Mouse (Mus musculus): Measurements from ENCODE around the gene Fam178b. TPM values are rescaled to one million over a fixed set of nuclear protein-coding genes. Genes with fewer than 3 reads are reported as not detected.

Fam178b gene
- polyA plus RNA-seq, 1 experiment from 2014 or later, result 1.3 TPM

GRCm38 (mm10) chr1:36664457-36664856 lies 18.5 kb downstream of the Fam178b start:
- Histone ChIP-seq H3K9me3 (ENCODE audit: control insufficient read depth, low read length) (no peaks in the 10 kb centered on the region), H3K27me3 (ENCODE audit: control insufficient read depth, insufficient read depth, low read length) (no peaks in the 10 kb centered on the region), H3K4me2 (replicated peaks; ENCODE audit: low read depth, low read length) (no peak overlapping the region), H3K9ac (ENCODE audit: low read depth, low read length) (no peak overlapping the region), H3K4me3 (ENCODE audit: low read length) (no peak overlapping the region), H3K4me1 (ENCODE audit: control insufficient read depth, insufficient read depth, low read length) (peaks cover 15% of the 10 kb centered on the region; the same call in 1 of the 2 replicates), H3K27ac (ENCODE audit: low read depth, low read length) (no peak overlapping the region), H3K36me3 (ENCODE audit: control insufficient read depth, insufficient read depth, low read length) (no peaks in the 10 kb centered on the region)
- ATAC-seq (ENCODE audit: low FRiP score, low TSS enrichment), result no peak
- WGBS, result 70% methylated on average over 4 of the region's 4 CpGs

DNA sequence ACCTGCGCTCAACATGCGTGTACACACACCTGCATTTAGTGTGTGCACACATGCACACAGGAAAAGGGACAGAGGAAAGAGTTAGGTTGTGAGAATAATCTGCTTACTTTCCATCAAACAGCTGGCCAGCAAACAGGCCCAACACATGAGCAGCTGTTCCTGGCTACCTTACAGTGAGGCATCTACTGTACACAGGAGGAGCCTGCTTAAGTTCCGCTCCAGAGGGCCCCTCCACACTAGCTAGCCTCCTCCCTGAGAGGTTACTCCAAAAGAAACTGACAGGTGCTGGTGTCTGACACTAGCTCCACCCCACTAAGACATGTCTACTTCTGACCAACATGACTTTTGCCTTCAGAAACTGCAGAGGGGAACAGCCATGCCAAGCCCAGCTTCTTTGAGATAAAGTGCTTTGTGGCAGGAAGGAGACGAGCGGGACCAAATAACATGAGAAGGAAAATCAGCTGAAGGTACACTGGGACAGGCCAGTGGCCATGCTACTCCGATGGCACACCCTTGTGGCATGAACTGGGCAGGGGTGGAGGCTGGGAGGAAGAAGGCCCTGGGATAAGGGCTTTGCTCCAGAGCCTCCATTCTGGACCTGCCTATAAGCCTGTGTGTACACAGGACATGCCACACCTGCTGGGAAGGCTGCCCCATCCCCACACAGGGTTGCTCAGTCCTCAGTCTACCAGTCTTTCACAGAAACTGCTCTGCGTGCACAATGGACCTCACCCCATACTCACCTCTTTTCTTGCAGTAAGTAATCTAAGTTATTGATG lies 24.2 kb downstream of the Fam178b start:
- Histone ChIP-seq H3K4me2 (replicated peaks; ENCODE audit: low read depth, low read length) (no peak overlapping the region), H3K4me1 (ENCODE audit: control insufficient read depth, insufficient read depth, low read length) (no peaks in the 10 kb centered on the region), H3K27ac (ENCODE audit: low read depth, low read length) (no peak overlapping the region), H3K27me3 (ENCODE audit: control insufficient read depth, insufficient read depth, low read length) (no peaks in the 10 kb centered on the region), H3K9ac (ENCODE audit: low read depth, low read length) (no peak overlapping the region), H3K36me3 (ENCODE audit: control insufficient read depth, insufficient read depth, low read length) (no peaks in the 10 kb centered on the region), H3K9me3 (ENCODE audit: control insufficient read depth, low read length) (no peaks in the 10 kb centered on the region), H3K4me3 (ENCODE audit: low read length) (no peak overlapping the region)
- WGBS, result 77% methylated on average over 7 of the region's 7 CpGs
- ATAC-seq (ENCODE audit: low FRiP score, low TSS enrichment), result no peak

GRCm38 (mm10) chr1:36657658-36658415 lies 25.1 kb downstream of the Fam178b start:
- no peaks in the 10 kb centered on the region for H3K4me1 ChIP-seq (ENCODE audit: control insufficient read depth, insufficient read depth, low read length)
- no peak overlapping the region for H3K4me3 ChIP-seq (ENCODE audit: low read length)
- no peak overlapping the region for H3K4me2 ChIP-seq (replicated peaks; ENCODE audit: low read depth, low read length)
- no peak overlapping the region for H3K27ac ChIP-seq (ENCODE audit: low read depth, low read length)
- no peaks in the 10 kb centered on the region for H3K27me3 ChIP-seq (ENCODE audit: control insufficient read depth, insufficient read depth, low read length)
- no peaks in the 10 kb centered on the region for H3K36me3 ChIP-seq (ENCODE audit: control insufficient read depth, insufficient read depth, low read length)
- ATAC-seq (ENCODE audit: low FRiP score, low TSS enrichment), result no peak
- no peak overlapping the region for H3K9ac ChIP-seq (ENCODE audit: low read depth, low read length)
- 83% methylated on average over 4 of the region's 4 CpGs for WGBS
- no peaks in the 10 kb centered on the region for H3K9me3 ChIP-seq (ENCODE audit: control insufficient read depth, low read length)

- no peak overlapping the region for H3K4me2 ChIP-seq (replicated peaks; ENCODE audit: low read depth, low read length)
- no peaks in the 10 kb centered on the region for H3K36me3 ChIP-seq (ENCODE audit: control insufficient read depth, insufficient read depth, low read length)
- H3K27ac ChIP-seq (ENCODE audit: low read depth, low read length), result no peak overlapping the region
- no peaks in the 10 kb centered on the region for H3K4me1 ChIP-seq (ENCODE audit: control insufficient read depth, insufficient read depth, low read length)
- WGBS, result 89% methylated on average over 3 of the region's 3 CpGs
- no peaks in the 10 kb centered on the region for H3K9me3 ChIP-seq (ENCODE audit: control insufficient read depth, low read length)
- H3K4me3 ChIP-seq (ENCODE audit: low read length), result no peak overlapping the region
- ATAC-seq (ENCODE audit: low FRiP score, low TSS enrichment), result no peak
- H3K9ac ChIP-seq (ENCODE audit: low read depth, low read length), result no peak overlapping the region
- no peaks in the 10 kb centered on the region for H3K27me3 ChIP-seq (ENCODE audit: control insufficient read depth, insufficient read depth, low read length)
Measured at GRCm38 (mm10) chr1:36656233-36656632, 26.8 kb downstream of the Fam178b start.

GRCm38 (mm10) chr1:36655039-36655438 lies 27.9 kb downstream of the Fam178b start:
- H3K27me3 ChIP-seq (ENCODE audit: control insufficient read depth, insufficient read depth, low read length), result no peaks in the 10 kb centered on the region
- no peaks in the 10 kb centered on the region for H3K9me3 ChIP-seq (ENCODE audit: control insufficient read depth, low read length)
- H3K4me2 ChIP-seq (replicated peaks; ENCODE audit: low read depth, low read length), result no peak overlapping the region
- H3K9ac ChIP-seq (ENCODE audit: low read depth, low read length), result no peak overlapping the region
- WGBS, result 90% methylated on average over 5 of the region's 5 CpGs
- no peaks in the 10 kb centered on the region for H3K36me3 ChIP-seq (ENCODE audit: control insufficient read depth, insufficient read depth, low read length)
- no peaks in the 10 kb centered on the region for H3K4me1 ChIP-seq (ENCODE audit: control insufficient read depth, insufficient read depth, low read length)
- ATAC-seq (ENCODE audit: low FRiP score, low TSS enrichment), result no peak
- H3K27ac ChIP-seq (ENCODE audit: low read depth, low read length), result no peak overlapping the region
- no peak overlapping the region for H3K4me3 ChIP-seq (ENCODE audit: low read length)

DNA sequence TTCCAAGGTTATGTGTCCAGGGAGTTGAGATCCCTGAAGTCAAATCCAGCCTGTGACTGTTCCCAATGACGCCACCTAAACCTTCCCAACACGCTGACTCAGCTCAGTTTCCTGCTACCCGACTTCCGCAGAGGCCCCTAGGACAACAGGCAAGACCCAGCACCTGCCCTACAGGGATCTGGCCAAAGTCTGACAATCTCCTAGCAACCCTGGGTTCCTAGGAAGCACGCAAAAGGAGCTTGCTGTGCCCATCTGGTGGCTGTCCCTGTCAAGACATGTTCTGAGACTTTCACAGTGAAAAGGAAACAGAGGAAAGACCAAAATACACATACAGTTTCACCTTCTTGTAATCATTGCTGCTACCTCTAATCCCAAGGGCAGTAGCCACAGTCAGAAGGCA lies 35.4 kb downstream of the Fam178b start:
- ATAC-seq (ENCODE audit: low FRiP score, low TSS enrichment), result no peak
- 55% methylated on average over 5 of the region's 5 CpGs for WGBS
- no peak overlapping the region for H3K4me2 ChIP-seq (replicated peaks; ENCODE audit: low read depth, low read length)
- no peak overlapping the region for H3K9ac ChIP-seq (ENCODE audit: low read depth, low read length)
- no peak overlapping the region for H3K4me3 ChIP-seq (ENCODE audit: low read length)
- no peak overlapping the region for H3K27ac ChIP-seq (ENCODE audit: low read depth, low read length)
- H3K36me3 ChIP-seq (ENCODE audit: control insufficient read depth, insufficient read depth, low read length), result no peaks in the 10 kb centered on the region
- H3K27me3 ChIP-seq (ENCODE audit: control insufficient read depth, insufficient read depth, low read length), result no peaks in the 10 kb centered on the region
- no peaks in the 10 kb centered on the region for H3K9me3 ChIP-seq (ENCODE audit: control insufficient read depth, low read length)
- H3K4me1 ChIP-seq (ENCODE audit: control insufficient read depth, insufficient read depth, low read length), result no peaks in the 10 kb centered on the region

DNA sequence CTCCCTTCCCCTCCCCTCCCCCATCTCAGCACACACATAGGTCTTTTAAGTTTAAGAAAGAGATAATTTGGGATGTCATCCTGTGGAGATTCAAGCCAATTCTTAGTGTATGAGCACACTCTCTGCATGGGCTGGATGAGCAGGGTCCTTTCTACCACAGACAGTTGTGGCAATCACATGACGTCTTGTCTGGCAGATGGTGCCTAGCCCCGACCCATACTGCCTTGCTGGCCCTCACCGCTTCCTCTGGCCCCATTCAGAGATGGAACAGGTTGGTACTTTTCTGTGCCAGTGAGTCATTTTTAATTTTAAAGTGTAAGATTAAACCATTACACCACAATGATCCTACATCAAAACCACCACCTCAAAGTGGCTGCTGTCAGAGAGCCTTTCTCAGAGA lies 36.7 kb downstream of the Fam178b start:
- H3K4me3 ChIP-seq (ENCODE audit: low read length), result no peak overlapping the region
- no peak overlapping the region for H3K4me2 ChIP-seq (replicated peaks; ENCODE audit: low read depth, low read length)
- H3K36me3 ChIP-seq (ENCODE audit: control insufficient read depth, insufficient read depth, low read length), result no peaks in the 10 kb centered on the region
- H3K4me1 ChIP-seq (ENCODE audit: control insufficient read depth, insufficient read depth, low read length), result no peaks in the 10 kb centered on the region
- H3K9ac ChIP-seq (ENCODE audit: low read depth, low read length), result no peak overlapping the region
- no peaks in the 10 kb centered on the region for H3K27me3 ChIP-seq (ENCODE audit: control insufficient read depth, insufficient read depth, low read length)
- ATAC-seq (ENCODE audit: low FRiP score, low TSS enrichment), result no peak
- WGBS, result 87% methylated on average over 3 of the region's 3 CpGs
- H3K27ac ChIP-seq (ENCODE audit: low read depth, low read length), result no peak overlapping the region
- no peaks in the 10 kb centered on the region for H3K9me3 ChIP-seq (ENCODE audit: control insufficient read depth, low read length)

DNA sequence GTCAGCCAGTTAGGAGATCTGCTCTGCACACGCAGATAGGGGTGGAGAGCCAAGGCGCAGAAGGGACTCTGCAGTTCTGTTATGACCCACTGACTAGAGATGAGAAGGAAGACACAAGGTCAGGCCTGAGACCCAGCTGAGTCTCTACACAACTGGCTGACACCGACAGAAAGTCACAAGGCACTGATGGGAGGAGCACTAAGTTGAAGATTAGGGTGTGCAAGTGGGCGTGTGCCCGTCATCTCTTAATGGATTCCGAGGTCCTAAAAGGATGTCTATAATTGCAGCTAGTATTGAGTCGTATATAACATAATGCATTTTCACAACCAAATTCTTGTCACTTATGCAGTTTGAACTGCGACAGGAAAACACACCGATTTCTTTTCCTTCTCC lies 38.4 kb downstream of the Fam178b start:
- Histone ChIP-seq H3K4me1 (ENCODE audit: control insufficient read depth, insufficient read depth, low read length) (no peaks in the 10 kb centered on the region), H3K36me3 (ENCODE audit: control insufficient read depth, insufficient read depth, low read length) (no peaks in the 10 kb centered on the region), H3K9me3 (ENCODE audit: control insufficient read depth, low read length) (no peaks in the 10 kb centered on the region), H3K4me3 (ENCODE audit: low read length) (no peak overlapping the region), H3K27me3 (ENCODE audit: control insufficient read depth, insufficient read depth, low read length) (no peaks in the 10 kb centered on the region), H3K9ac (ENCODE audit: low read depth, low read length) (no peak overlapping the region), H3K27ac (ENCODE audit: low read depth, low read length) (no peak overlapping the region), H3K4me2 (replicated peaks; ENCODE audit: low read depth, low read length) (no peak overlapping the region)
- WGBS, result 87% methylated on average over 9 of the region's 9 CpGs
- no peak for ATAC-seq (ENCODE audit: low FRiP score, low TSS enrichment)

DNA sequence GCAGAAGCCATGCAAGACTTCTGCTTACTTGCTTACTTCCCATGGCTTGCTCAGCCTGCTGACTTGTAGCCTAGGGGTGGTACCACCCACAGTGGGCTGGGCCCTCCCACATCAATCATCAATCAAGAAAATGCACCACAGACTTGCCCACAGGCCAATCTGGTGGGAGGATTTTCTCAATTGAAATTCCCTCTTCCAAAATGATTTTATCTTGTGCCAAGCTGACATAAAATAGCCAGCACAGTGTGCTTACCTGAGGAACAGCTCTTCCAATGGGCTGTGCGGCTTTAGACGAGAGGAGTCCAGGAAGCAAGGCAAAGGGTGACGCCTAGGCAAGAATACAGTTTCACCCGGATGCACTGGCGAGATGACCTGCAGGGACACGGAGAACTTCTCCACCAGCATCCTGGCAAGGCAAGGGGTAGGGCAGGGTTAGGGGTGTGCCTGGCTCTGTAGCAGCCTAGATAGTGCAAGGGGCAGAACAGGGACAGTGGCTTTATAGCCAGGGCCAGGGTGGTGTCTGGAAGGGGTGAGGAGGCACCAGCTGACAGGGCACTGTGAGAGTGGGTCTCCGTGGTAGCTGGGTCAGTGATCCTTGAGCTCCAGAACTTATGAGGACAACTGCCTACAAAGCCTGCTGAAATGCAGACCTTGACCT lies 38.9 kb downstream of the Fam178b start:
- no peak overlapping the region for H3K4me3 ChIP-seq (ENCODE audit: low read length)
- H3K27me3 ChIP-seq (ENCODE audit: control insufficient read depth, insufficient read depth, low read length), result no peaks in the 10 kb centered on the region
- no peak overlapping the region for H3K27ac ChIP-seq (ENCODE audit: low read depth, low read length)
- H3K9ac ChIP-seq (ENCODE audit: low read depth, low read length), result no peak overlapping the region
- H3K4me1 ChIP-seq (ENCODE audit: control insufficient read depth, insufficient read depth, low read length), result no peaks in the 10 kb centered on the region
- H3K36me3 ChIP-seq (ENCODE audit: control insufficient read depth, insufficient read depth, low read length), result no peaks in the 10 kb centered on the region
- no peak for ATAC-seq (ENCODE audit: low FRiP score, low TSS enrichment)
- no peak overlapping the region for H3K4me2 ChIP-seq (replicated peaks; ENCODE audit: low read depth, low read length)
- whole genome bisulfite sequencing, result 89% methylated on average over 7 of the region's 7 CpGs
- no peaks in the 10 kb centered on the region for H3K9me3 ChIP-seq (ENCODE audit: control insufficient read depth, low read length)

Measured in kidney, embryonic 14.5 days (tissue).